Mouse (Mus musculus) cerebellum, postnatal 10 days (tissue): ENCODE measurements around the gene Gpr19.

Experiments used
- DNase-seq, 2 experiments: peaks; one replicate each; pipeline ENCODE4 v3.0.0; 2021; ENCODE audit warnings: mixed read lengths in 2 of 2

The Gpr19 gene

DNA sequence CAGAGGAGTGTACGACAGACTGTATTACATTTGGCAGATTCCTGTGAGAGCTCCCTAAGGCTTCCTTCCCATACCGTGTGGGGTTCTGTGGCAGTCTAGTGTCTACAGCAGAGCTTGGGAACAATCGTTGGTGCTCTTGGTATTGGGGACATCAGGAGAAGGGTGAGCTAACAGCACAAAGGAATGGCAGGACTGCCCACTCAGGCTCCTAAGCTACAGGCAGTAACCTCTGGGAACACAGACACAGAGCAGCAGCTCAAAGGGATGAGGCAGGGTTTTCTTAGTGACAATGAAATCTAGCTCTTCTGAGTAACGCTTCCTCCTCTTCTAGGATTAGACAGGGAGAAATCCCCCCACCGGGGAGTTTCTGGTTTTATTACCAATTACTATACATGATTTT lies 11.4 kb downstream of the Gpr19 start:
- peak; percentile 42 to 56 for DNase-seq

DNA sequence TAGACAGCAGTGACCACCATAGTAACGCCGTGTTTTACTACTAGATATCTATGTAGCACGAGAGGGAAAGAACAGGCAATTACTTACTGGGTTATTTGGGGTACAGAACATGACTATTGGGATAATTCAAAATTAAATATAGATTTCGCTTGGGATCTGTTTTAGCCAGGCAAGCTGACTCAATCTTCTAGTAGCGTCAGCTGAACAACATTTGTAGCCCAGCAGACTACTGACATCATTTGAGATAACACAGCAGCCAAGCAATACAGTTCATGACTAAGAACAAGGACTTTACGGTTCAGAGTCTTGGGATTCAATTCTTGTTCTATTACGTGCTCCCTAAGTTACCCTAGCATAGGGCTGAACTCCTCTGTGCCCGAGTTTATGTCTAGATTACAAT lies 11.9 kb downstream of the Gpr19 start:
- DNase-seq = no peak

DNA sequence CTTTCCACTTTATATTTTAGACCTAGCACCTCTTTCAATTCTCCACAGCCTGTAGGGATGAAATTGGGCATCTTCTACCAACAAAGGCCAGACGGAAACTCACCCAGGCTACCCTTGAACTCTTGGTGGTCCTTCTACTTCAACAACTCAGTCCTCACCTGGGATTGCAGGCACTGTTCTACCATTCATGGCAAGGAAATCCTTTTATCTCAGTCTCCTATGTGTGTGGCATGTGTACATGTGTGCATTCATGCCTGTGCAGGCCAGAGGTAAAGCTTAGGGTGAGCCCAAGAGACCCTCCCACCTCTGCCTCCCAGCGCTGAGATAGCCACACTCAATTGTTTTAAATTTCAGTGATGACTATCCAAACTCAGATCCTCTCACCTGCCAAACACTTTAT lies 12.9 kb downstream of the Gpr19 start:
- no peak for DNase-seq

DNA sequence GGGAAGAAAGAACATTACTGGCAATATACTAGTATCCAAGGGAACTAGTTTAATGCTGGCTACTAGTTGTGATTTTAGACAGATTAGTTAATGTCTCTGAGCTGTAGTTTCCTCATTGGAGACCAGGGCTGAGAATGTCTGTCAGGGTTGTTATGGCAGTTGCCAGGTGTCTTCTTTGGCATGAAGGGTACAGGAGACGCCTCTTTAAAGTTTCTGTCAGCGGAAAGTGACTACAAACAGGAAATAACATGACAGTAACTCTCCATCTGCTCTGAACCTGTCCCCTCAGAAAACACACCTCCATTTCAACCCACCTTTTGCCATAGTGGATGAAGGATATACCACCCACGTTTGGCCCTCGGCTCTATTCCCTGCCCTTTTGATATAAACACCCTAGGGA lies 14.7 kb downstream of the Gpr19 start:
- DNase-seq = no peak

DNA sequence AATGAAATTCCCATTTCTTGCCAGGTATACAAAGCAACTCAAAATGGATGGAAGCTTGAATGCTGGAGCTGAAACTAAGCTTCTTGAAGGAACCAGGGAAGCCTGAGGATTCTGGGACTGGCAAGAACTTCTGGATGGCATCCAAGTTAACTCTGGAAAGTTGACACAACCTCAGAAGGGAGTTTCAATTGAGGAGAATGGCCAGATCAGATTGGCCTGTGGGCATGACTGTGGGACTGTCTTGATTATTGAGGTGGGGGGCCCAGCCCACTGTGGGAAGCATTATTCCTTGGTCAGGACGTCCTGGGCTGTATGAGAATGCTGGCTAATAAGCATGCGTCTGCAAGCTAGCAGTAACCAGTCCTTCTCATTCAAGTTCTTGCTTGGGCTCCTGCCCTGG lies 18.3 kb downstream of the Gpr19 start:
- DNase-seq = peak in 1 of 2 experiments; percentile 33

DNA sequence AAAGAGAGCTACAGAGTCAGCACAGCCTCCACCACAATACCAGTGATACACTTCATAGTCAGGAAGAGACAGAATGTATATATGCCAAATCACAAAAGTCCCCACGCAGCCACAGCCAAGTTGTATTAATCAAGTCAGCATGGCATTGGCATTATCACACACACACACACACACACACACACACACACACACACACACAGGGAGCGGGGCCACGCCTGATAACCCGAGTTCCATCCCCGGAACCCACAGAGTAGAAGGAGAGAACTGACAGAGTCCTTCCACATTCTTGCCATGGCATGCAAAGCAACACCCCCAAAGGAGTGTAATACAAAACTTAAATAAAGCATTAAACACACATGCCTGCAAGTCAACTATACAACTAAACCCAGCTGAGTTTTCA lies 18.8 kb downstream of the Gpr19 start:
- no peak for DNase-seq

DNA sequence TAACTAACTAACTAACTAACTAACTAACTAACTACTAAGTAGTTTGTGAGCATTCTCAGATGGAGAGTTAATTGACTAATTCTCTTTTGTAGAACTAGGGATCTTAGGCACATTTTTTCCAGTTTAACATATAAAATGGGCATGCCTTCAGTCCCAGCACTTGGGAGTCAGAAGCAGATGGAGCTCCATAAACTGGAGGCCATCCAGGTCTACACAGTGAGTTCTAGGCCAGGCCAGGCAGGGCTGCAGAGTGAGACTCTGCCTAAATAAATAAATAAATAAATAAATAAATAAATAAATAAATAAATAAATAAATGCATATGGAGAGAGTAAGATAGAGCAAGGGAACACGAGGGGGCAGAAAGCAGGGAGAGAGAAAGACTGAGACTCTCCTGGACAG lies 20.5 kb downstream of the Gpr19 start:
- peak; percentile 55 to 65 for DNase-seq

DNA sequence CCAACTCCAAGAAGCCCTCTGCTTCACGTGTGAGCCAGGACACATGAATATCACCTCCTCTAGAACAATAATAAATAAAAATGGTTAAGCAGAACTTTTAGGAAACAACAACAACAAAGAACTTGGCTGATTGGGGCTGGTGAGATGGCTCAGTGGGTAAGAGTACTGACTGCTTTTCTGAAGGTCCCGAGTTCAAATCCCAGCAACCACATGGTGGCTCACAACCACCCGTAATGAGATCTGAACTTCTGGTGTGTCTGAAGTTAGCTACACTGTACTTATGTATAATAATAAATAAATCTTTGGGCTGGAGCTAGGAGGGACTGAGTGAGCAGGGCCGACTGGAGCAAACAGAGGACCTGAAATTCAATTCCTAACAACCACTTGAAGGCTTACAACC lies 21.1 kb downstream of the Gpr19 start:
- no peak for DNase-seq

DNA sequence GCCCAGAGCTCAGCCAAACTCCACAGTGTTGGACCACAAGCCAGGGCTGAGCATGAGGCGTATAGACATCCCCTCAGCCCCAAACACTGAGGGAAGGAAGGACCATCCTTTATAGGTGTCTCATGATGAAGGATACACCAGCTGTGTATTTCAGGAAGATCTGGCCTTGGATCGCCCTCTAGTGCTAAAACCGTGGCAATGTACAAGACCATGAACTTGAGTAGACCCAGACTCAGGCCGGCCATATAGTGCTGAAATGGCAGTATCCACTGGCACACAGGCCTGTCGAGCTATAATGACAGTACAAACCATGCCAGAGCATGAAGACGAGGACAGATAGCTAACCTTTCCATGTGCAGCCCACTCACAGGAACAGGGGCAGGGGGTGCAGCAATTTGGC lies 21.6 kb downstream of the Gpr19 start:
- peak; percentile 22 to 29 for DNase-seq

DNA sequence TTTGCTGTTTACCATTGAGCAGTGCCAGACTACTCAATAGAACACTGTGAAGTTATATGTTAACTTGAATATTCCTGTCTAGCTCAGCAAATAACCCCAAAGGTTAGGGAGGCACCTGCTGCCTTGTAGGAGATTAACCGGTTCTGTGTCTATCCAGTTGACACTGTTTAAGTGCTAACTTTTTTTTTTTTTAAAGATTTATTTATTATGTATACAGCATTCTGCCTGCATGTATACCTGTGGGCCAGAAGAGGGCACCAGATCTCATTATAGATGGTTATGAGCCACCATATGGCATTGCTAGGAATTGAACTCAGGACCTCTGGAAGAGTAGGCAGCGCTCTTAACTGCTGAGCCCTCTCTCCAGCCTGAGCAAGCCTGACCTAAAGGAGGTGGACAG lies 25.4 kb downstream of the Gpr19 start:
- peak in 1 of 2 experiments; percentile 27 for DNase-seq

DNA sequence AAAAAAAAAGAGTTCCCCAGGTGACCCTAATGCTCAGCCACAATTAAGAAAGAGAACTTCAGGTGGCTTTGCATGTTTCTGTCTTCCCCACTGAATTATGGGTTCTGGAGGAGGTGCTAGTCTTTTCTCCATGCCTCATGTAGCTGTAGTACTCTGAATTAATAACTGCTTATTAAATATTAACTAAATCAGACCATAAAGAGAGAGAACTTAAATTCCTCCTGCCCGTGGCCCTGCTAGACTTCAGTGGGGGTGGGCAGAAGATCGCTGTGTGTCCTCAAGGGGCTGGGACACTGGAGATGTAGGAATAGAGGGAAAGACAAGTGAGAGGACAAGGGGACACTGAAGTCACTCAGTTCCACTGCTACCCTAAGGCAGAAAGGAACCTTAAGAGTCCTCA lies 26.1 kb downstream of the Gpr19 start:
- DNase-seq = no peak

DNA sequence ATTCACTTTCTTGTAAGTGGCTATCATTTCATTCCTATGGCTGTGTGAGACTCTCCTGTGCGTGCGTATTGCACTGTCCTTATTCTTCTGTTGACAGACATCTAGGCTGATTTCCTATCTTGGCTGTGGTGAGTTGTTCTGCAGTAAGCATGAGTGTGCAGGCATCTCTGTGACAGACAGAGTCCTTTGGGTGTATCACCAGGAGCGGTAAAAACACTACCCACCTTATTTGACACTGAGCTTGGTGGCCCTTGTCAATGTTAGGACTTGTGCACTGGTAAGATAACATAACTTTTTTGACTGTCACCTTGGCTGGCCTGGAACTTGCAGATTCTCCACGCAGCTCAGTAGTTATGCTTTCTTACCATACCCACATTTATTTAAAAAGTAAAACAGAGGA lies 27.5 kb downstream of the Gpr19 start:
- DNase-seq = no peak

DNA sequence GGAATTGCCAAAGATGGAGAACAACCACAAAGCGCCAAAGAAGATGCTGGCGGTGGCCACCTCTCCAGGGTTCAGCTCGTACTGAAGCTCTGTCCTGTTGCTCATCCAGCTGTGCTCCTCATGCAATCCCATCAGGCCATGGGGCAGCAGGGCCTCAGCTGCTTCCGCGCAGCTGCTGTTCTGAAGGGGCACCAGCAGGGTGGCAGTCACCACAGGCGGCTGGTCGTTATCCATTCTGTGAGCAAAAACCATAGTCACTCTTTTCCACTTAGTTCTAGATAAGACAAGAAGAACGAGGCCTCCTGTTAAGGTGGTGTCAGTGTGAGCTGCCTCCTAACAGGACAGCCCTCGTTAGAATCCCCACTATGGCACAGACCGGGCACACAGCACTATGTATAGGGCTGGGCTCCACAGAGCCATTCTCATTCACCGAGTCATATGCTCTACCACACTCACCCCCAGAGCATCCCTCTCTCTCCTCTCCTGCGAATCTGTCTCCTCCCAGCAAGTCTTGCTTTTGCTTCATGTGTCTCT lies 28.1 kb downstream of the Gpr19 start:
- no peak for DNase-seq

DNA sequence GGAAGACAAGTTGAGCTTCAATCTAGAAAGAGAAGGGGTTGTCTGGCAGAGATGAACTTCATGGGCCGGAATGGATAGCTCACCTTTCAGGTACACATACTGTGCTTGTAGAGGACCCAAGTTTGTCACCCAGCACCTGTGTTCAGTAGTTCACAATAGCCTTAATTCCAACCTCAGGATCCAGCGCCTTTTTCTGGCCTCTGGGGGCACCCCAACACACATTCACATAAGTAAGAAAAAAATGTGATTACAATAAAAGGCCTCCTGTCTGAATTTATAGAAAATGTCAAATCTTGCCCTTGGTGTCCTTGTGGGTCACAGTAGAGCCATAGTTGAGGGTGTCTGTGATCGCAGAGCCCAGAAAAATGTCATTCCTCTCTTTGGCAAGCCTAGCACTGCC lies 31.1 kb downstream of the Gpr19 start:
- DNase-seq = no peak

DNA sequence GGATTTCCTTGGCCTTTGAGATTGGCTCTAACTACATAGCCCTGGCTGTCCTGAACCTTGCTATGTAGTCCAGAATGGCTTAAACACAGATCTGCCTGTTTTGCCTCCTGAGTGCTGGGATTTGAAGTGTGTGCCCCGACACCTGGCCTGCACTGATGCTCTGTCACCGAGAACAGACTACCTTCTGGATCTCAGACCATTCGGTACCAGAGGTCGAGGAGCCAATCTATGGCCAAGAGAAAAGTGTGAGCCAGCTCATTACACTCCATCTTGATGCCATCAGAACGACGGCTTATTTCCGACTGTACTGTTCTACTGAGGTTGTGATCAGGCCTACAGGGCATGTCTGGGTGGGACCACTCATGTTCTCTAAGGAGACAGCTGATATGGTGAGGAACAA lies 32.3 kb downstream of the Gpr19 start:
- no peak for DNase-seq

DNA sequence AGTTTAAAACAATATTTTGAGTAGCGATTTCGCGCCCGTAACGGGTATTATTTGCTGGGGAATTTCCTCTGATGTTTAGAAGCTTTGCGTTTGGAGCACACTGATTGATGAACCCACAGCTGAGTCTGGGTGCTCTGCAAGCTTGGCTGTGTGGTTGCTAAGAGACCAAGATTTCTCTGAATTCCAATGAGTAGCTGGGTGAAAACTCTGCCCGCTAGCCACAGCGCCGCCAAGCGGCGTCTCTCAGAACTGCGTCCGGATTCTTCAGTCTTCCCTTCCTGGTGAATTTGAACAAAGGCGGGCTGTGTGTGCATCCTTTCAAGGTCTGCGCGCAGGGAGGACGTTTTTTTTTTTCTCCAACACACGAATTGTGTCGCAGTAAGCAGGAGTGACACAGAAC lies 35.2 kb downstream of the Gpr19 start:
- peak; percentile 98 to 99 for DNase-seq

DNA sequence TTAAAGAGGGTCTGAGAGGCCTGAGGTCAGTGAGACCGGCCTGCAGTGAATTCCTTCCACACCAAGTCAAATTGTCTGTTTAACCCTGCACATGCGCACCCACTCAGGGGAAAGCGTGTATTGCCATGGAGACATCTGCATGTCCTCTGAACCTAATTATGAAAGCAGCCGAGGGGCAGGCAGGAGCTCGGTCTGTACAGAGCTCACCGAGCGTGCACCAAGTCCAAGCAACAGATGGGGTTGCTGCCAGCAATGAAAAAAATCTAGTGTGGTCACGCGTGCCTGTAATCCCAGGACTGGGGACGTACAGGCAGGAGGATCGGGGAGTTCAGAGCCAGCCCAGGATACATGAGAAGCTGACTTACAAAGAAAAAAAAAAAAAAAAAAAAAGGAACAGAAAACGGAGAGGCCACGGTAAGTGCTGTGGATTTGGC lies 35.7 kb downstream of the Gpr19 start:
- DNase-seq = peak; percentile 49 to 57

DNA sequence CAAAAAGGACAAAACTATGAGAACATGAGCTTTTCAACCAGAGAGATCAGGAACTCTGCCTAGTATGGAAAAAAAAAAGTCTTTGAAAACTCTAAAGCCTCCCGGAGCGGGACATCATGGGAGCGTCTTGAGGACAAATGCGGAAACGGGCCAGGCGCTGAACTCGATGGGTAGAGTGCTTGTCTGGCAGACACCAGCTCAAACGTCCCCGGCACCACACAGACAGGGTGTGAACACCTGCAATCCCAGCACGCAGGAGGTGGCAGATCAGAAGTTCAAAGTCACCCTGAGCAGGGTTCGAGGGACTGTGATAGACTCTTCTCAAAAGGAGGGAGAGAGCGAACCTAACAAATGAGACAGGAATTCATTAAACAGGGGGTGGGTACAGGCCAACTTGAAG lies 37.0 kb downstream of the Gpr19 start:
- no peak for DNase-seq

DNA sequence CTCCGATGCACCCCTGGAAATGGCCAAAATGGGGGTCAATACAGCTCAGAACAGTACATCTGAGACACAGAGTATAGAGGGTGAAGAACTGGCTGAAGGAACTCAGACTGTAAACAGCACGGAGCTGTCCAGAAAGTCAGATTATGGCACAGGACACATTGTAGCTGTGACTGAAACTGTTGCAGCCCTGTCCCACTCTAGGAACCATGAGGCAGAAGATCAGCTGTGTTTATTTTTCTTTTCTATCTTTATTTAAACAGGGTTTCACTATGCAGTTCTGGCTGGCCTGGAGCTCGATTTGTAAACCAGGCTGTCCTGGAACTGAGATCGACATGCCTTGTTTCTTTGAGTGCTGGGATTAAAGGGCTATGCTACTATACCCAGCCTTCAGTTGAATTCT lies 38.1 kb downstream of the Gpr19 start:
- DNase-seq = no peak

DNA sequence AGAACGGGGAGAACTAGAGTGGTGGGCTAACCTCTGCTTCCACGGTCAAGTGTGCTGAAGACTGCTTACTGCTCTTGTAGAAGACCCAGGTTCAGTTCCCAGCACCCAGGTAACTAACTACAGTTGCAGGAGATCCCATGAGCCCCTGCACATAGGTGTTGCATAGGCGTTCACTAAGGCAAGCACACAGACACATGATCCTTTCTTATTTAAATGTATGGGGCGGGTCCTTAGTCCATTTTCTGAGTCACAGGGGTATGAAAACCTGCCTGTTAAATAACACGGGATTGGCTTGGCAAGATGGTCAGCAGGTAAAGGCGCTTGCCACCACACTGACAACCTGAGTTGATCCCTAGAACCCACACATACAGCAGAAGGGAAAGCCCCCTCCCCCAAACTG lies 39.4 kb downstream of the Gpr19 start:
- DNase-seq = no peak

DNA sequence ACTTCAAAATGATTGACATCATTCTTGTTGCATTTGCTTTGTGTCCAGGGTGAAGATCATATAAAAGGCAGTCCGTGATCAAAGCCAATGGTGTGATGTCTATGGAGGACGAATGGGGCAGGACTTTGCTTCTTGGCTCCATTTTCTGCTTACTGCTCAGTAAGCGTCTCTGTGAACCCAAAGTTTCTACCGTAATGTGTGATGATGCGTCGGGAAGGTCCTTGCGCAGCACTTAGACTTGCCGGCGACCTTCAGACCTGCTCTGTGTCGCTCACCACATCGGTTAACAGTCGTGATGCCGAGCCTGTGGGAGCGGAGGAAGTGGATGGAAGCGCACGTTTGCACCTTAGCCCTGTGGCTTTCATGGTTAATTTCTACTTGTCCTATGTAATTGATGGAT lies 42.5 kb downstream of the Gpr19 start:
- DNase-seq = no peak

DNA sequence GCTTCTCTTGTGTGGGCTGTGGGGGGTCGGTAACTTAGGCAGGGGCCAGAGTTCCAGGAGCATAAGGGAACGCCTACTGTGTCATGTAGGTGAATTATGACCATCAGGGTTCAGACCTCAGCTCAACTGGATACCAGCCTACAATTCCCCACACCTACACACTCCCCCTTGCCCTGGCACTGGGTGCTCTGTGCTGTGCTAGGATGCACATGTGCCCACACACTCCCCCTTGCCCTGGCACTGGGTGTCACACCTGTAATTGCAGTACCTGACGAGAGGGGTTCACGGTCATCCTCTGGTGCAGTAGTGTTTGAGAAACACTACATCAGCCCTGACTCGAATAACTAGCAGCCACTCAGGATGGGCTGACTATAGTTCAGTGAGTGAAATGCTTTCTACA lies 43.6 kb downstream of the Gpr19 start:
- DNase-seq = no peak

DNA sequence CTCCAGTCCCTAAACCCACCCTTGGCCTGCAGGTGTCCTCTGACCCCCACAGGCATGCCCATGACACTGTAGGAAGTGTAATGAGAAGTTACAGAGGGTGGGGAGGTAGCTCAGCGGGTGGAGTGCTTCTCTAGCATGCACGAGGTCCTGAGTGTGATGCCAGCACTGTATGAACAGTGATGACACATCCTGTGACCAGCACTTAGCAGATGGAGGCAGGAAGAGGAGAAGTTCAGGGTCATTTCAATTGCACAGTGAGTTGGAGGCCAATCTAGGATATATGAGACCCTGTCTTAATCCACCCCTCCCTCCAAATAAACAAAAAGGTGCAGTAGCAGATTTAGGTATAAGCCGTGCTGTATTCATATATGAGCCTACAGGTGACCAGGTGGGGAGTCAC lies 48.4 kb downstream of the Gpr19 start:
- DNase-seq = no peak

DNA sequence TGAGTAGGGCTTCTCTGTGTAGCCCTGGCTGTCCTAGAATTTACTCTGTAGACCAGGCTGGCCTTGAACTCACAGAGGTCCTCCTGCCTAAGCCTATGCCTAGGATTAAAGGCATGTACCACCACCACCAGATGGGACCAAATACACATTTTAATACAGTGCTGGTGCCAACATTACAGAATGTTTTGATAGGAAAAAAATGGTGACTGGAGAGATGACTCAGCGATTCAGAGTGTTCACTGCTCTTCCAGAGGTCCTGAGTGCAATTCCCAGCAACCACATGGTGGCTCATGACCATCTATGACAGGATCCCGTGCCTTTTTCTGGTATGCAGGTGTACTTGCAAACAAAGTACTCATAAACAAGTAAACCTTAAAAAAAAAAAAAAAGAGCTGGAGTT lies 48.9 kb downstream of the Gpr19 start:
- no peak for DNase-seq

DNA sequence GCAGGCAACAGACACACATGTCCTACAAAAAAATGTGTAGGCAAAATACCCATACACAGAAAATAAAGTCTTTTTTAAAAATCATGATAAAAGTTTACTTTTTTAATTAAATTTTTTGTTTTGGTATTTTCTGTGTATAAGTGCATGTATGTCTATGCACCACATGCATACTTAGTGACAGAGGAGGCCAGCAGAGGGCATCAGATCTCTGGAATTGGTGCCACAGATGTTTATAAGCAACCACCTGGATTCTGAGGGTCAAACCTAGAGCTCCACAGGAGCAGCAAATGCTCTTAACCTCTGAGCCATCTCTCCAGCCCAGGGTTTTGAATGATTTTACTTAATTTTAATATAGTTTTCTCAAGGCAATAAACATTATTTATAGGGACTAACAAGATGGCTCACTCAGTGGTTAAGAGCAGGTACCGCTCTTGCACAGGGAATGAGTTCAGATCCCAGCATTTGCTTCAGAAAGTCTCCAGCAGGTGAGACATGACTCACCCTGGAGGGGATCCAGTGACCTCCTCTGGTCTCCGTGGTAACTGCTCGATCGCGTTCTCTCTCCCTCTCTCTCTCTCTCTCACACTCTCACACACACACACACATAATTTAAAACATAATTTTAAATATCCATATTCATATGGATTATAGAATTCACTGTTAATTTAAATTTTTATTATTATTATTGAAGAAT lies 50.0 kb downstream of the Gpr19 start:
- DNase-seq = peak; percentile 58 to 59
